In genomic region chr7:29807046-29807445, GRCm38 (mm10) we compare ENCODE assay signal across 20 mouse cellular contexts. TPM values are rescaled to one million over a fixed set of nuclear protein-coding genes. Genes with fewer than 3 reads are reported as not detected.
DNase-seq lines count a peak whose midpoint lies in the region.
"Had no signal": no experiment of that assay in that cellular context is flagged by ENCODE, and none has a peak within 500 bp of the region (broad histone marks: within the 10 kb centered on the region; RNA-seq: fewer than 3 reads in every experiment).

No protein-coding gene starts in this region.

- 80% methylated on average over 5 of the region's 5 CpGs for WGBS in heart, embryonic 10.5 days

- no peaks in the 10 kb centered on the region for H3K9me3 ChIP-seq in heart, embryonic 10.5 days
- H3K9me3 ChIP-seq: embryonic facial prominence, embryonic 13.5 days had no signal

- intact Hi-C loops in heart, postnatal 14 days (cut with DNase I), result no loop called here

- no peaks in the 10 kb centered on the region for H3K4me1 ChIP-seq in heart, embryonic 10.5 days
- H3K4me1 ChIP-seq: embryonic facial prominence, embryonic 13.5 days; embryonic facial prominence, embryonic 15.5 days; forebrain, embryonic 10.5 days; forebrain, embryonic 12.5 days had no signal

- no peak overlapping the region for H3K27ac ChIP-seq in heart, embryonic 10.5 days
- H3K27ac ChIP-seq: embryonic facial prominence, embryonic 13.5 days; embryonic facial prominence, embryonic 15.5 days; forebrain, embryonic 10.5 days; forebrain, embryonic 12.5 days had no signal

- H3K36me3 ChIP-seq in heart, embryonic 10.5 days, result no peaks in the 10 kb centered on the region
- H3K36me3 ChIP-seq: embryonic facial prominence, embryonic 15.5 days; forebrain, embryonic 12.5 days had no signal

- no peak overlapping the region for H3K4me3 ChIP-seq in heart, embryonic 10.5 days
- H3K4me3 ChIP-seq: embryonic facial prominence, embryonic 13.5 days; embryonic facial prominence, embryonic 15.5 days; erythroblast, embryonic 14.5 days; forebrain, embryonic 10.5 days; forebrain, embryonic 12.5 days had no signal

- peak; percentile 51 for DNase-seq in heart, embryonic 10.5 days (ENCODE audit: low spot score)
- no peak for DNase-seq in heart, postnatal 14 days
- peak; percentile 43 for DNase-seq in R1 (ENCODE audit: low read depth, low spot score)
- DNase-seq in ZHBTc4 (ENCODE audit: low read depth, low spot score), result peak; percentile 57
- DNase-seq in spleen, adult 12 weeks (ENCODE audit: low spot score), result no peak
- DNase-seq: adrenal gland, adult 2 months; adrenal gland, postnatal 10 days; adrenal gland, postnatal 25 days; cerebellum, adult 11 months; cerebellum, adult 18-20 months; cerebellum, adult 8-10 months; cerebellum, adult 9-11 months; cerebellum, postnatal 14 days; cerebellum, postnatal 36 days; embryo, embryonic 11 days had no signal

- no peaks in the 10 kb centered on the region for H3K27me3 ChIP-seq in heart, embryonic 10.5 days (ENCODE audit: insufficient read depth, poor library complexity, severe bottlenecking)
- H3K27me3 ChIP-seq: embryonic facial prominence, embryonic 13.5 days; embryonic facial prominence, embryonic 15.5 days; forebrain, embryonic 12.5 days had no signal

RNA-seq across cellular contexts. Expression of gene Zfp790, which starts 8.9 kb away (rescaled TPM):
- 10.5 and 10.8 TPM in 2 replicates for polyA plus RNA-seq in heart, embryonic 10.5 days (2016; fragmentation: Nextera tagmentation; extraction: Ambion mirVana)
- 10 to 100 TPM; 11.8 to 13.0 TPM for total RNA-seq in heart, postnatal 14 days (2021)

RNA-seq across cellular contexts. Expression of gene Zfp30, which starts 23.2 kb away (rescaled TPM):
- 3.7 and 3.8 TPM in 2 replicates for polyA plus RNA-seq in heart, embryonic 10.5 days (2016; fragmentation: Nextera tagmentation; extraction: Ambion mirVana)
- 1 to 10 TPM; 6.1 to 6.8 TPM for total RNA-seq in heart, postnatal 14 days (2021)

RNA-seq across cellular contexts. Expression of gene Zfp84, which starts 38.7 kb away (rescaled TPM):
- polyA plus RNA-seq in heart, embryonic 10.5 days (2016; fragmentation: Nextera tagmentation; extraction: Ambion mirVana), result 8.3 and 9.8 TPM in 2 replicates
- total RNA-seq in heart, postnatal 14 days (2021), result 10 to 100 TPM; 12.7 to 14.4 TPM

RNA-seq across cellular contexts. Expression of gene Zfp940, which starts 46.4 kb away (rescaled TPM):
- 4.4 and 5.7 TPM in 2 replicates for polyA plus RNA-seq in heart, embryonic 10.5 days (2016; fragmentation: Nextera tagmentation; extraction: Ambion mirVana)
- total RNA-seq in heart, postnatal 14 days (2021), result 1 to 10 TPM in 1 of 2 experiments, under 1 TPM in 1; 0.83 to 1.5 TPM
- polyA plus RNA-seq: erythroblast, embryonic 14.5 days had no signal

RNA-seq across cellular contexts. Expression of gene Zfp420, which starts 52.7 kb away (rescaled TPM):
- polyA plus RNA-seq in heart, embryonic 10.5 days (2016; fragmentation: Nextera tagmentation; extraction: Ambion mirVana), result 3.7 and 6.3 TPM in 2 replicates
- total RNA-seq in heart, postnatal 14 days (2021), result 1 to 10 TPM; 2.5 to 2.8 TPM
- polyA plus RNA-seq: erythroblast, embryonic 14.5 days had no signal

Comparison
In these comparisons a context has a peak if more than half of its experiments do, and no peak if none do; other contexts are left out.
1. DNase-seq: peak in heart, embryonic 10.5 days (single experiment), R1 (single experiment) and ZHBTc4 (single experiment); none in heart, postnatal 14 days (0 of 2) and spleen, adult 12 weeks (single experiment).